Mouse (Mus musculus): ENCODE data around the gene Flrt1. TPM values are rescaled to one million over a fixed set of nuclear protein-coding genes. Genes with fewer than 3 reads are reported as not detected.
A peak's percentile ranks its signal among the peaks of the same experiment; 100 is the strongest.

Flrt1 gene
- polyA plus RNA-seq, 1 experiment from 2014 or later = 3.6 TPM

- Histone ChIP-seq H3K4me2 (ENCODE audit: low read length) (no peak overlapping the region), H3K9me3 (ENCODE audit: control insufficient read depth, low read length) (no peaks in the 10 kb centered on the region), H3K27me3 (replicated peaks; ENCODE audit: control insufficient read depth, insufficient read depth, low read length) (no peaks in the 10 kb centered on the region), H3K4me1 (replicated peaks; ENCODE audit: control insufficient read depth, insufficient read depth, low read length) (peaks cover 23% of the 10 kb centered on the region; the same call in 1 of the 2 replicates), H3K9ac (ENCODE audit: low read length) (no peak overlapping the region), H3K36me3 (ENCODE audit: control insufficient read depth, insufficient read depth, low read length) (no peaks in the 10 kb centered on the region), H3K27ac (ENCODE audit: low read depth) (no peak overlapping the region), H3K4me3 (ENCODE audit: low read depth, low read length) (no peak overlapping the region)
- ATAC-seq (replicated peaks; ENCODE audit: low FRiP score, low TSS enrichment, low read depth) = no peak
- DNase-seq (ENCODE audit: low spot score) = no peak
- 41% methylated on average over 14 of the region's 14 CpGs for WGBS
These were observed 8.0 kb upstream of the Flrt1 start for GRCm38 (mm10) chr19:7113574-7113973.

GRCm38 (mm10) chr19:7112628-7113027 is 7.1 kb upstream of the Flrt1 start:
- 56% methylated on average over 3 of the region's 3 CpGs for WGBS
- DNase-seq (ENCODE audit: low spot score) = no peak
- H3K27ac ChIP-seq (ENCODE audit: low read depth) = no peak overlapping the region
- H3K9ac ChIP-seq (ENCODE audit: low read length) = no peak overlapping the region
- ATAC-seq (replicated peaks; ENCODE audit: low FRiP score, low TSS enrichment, low read depth) = no peak
- no peaks in the 10 kb centered on the region for H3K27me3 ChIP-seq (replicated peaks; ENCODE audit: control insufficient read depth, insufficient read depth, low read length)
- no peaks in the 10 kb centered on the region for H3K9me3 ChIP-seq (ENCODE audit: control insufficient read depth, low read length)
- no peaks in the 10 kb centered on the region for H3K36me3 ChIP-seq (ENCODE audit: control insufficient read depth, insufficient read depth, low read length)
- H3K4me1 ChIP-seq (replicated peaks; ENCODE audit: control insufficient read depth, insufficient read depth, low read length) = peaks cover 23% of the 10 kb centered on the region; the same call in 1 of the 2 replicates
- H3K4me2 ChIP-seq (ENCODE audit: low read length) = no peak overlapping the region
- no peak overlapping the region for H3K4me3 ChIP-seq (ENCODE audit: low read depth, low read length)

DNA sequence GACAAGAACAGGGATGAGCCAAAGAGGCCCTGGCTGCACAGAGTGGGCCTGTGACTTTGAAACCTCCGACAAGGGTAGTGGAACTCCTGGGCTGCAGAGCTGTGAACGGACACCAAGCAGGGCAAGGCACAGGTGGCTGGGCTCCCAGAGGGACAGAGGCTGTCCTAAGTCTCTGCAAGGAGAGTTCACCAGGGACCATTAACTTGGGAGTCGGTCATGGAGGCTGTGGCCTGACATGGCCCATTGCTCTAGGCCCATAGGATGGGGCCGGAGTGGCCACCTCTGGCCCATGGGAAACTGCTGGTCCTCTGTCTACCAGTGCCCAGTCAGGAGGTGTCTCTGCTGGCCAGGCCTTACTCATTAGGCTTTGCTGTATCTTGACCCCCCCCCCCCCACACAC is 6.2 kb upstream of the Flrt1 start:
- H3K4me2 ChIP-seq (ENCODE audit: low read length) = no peak overlapping the region
- 91% methylated on average over 4 of the region's 4 CpGs for WGBS
- H3K4me3 ChIP-seq (ENCODE audit: low read depth, low read length) = no peak overlapping the region
- H3K4me1 ChIP-seq (replicated peaks; ENCODE audit: control insufficient read depth, insufficient read depth, low read length) = peaks cover 17% of the 10 kb centered on the region; the same call in 1 of the 2 replicates
- H3K36me3 ChIP-seq (ENCODE audit: control insufficient read depth, insufficient read depth, low read length) = no peaks in the 10 kb centered on the region
- DNase-seq (ENCODE audit: low spot score) (no peak), ATAC-seq (replicated peaks; ENCODE audit: low FRiP score, low TSS enrichment, low read depth) (no peak)
- no peak overlapping the region for H3K9ac ChIP-seq (ENCODE audit: low read length)
- no peak overlapping the region for H3K27ac ChIP-seq (ENCODE audit: low read depth)
- H3K9me3 ChIP-seq (ENCODE audit: control insufficient read depth, low read length) = no peaks in the 10 kb centered on the region
- no peaks in the 10 kb centered on the region for H3K27me3 ChIP-seq (replicated peaks; ENCODE audit: control insufficient read depth, insufficient read depth, low read length)

- H3K36me3 ChIP-seq (ENCODE audit: control insufficient read depth, insufficient read depth, low read length) = no peaks in the 10 kb centered on the region
- no peaks in the 10 kb centered on the region for H3K27me3 ChIP-seq (replicated peaks; ENCODE audit: control insufficient read depth, insufficient read depth, low read length)
- DNase-seq (ENCODE audit: low spot score) (no peak), ATAC-seq (replicated peaks; ENCODE audit: low FRiP score, low TSS enrichment, low read depth) (no peak)
- H3K9me3 ChIP-seq (ENCODE audit: control insufficient read depth, low read length) = no peaks in the 10 kb centered on the region
- no peak overlapping the region for H3K27ac ChIP-seq (ENCODE audit: low read depth)
- H3K4me1 ChIP-seq (replicated peaks; ENCODE audit: control insufficient read depth, insufficient read depth, low read length) = peaks cover 15% of the 10 kb centered on the region; the same call in 1 of the 2 replicates
- H3K9ac ChIP-seq (ENCODE audit: low read length) = no peak overlapping the region
- H3K4me3 ChIP-seq (ENCODE audit: low read depth, low read length) = no peak overlapping the region
- H3K4me2 ChIP-seq (ENCODE audit: low read length) = no peak overlapping the region
- 87% methylated on average over 6 of the region's 6 CpGs for WGBS
These were observed 5.8 kb upstream of the Flrt1 start for GRCm38 (mm10) chr19:7111309-7111708.

GRCm38 (mm10) chr19:7110875-7111274 is 5.3 kb upstream of the Flrt1 start:
- Histone ChIP-seq H3K4me1 (replicated peaks; ENCODE audit: control insufficient read depth, insufficient read depth, low read length) (peaks cover 15% of the 10 kb centered on the region; the same call in 1 of the 2 replicates), H3K27me3 (replicated peaks; ENCODE audit: control insufficient read depth, insufficient read depth, low read length) (no peaks in the 10 kb centered on the region), H3K36me3 (ENCODE audit: control insufficient read depth, insufficient read depth, low read length) (no peaks in the 10 kb centered on the region), H3K4me2 (ENCODE audit: low read length) (no peak overlapping the region), H3K9ac (ENCODE audit: low read length) (no peak overlapping the region), H3K27ac (ENCODE audit: low read depth) (no peak overlapping the region), H3K9me3 (ENCODE audit: control insufficient read depth, low read length) (no peaks in the 10 kb centered on the region), H3K4me3 (ENCODE audit: low read depth, low read length) (no peak overlapping the region)
- WGBS = 47% methylated on average over 6 of the region's 6 CpGs
- ATAC-seq (replicated peaks; ENCODE audit: low FRiP score, low TSS enrichment, low read depth) (no peak), DNase-seq (ENCODE audit: low spot score) (no peak)

GRCm38 (mm10) chr19:7110097-7110496 is 4.6 kb upstream of the Flrt1 start:
- H3K27me3 ChIP-seq (replicated peaks; ENCODE audit: control insufficient read depth, insufficient read depth, low read length) = no peaks in the 10 kb centered on the region
- DNase-seq (ENCODE audit: low spot score) = no peak
- H3K4me3 ChIP-seq (ENCODE audit: low read depth, low read length) = no peak overlapping the region
- no peak overlapping the region for H3K4me2 ChIP-seq (ENCODE audit: low read length)
- ATAC-seq (replicated peaks; ENCODE audit: low FRiP score, low TSS enrichment, low read depth) = no peak
- no peak overlapping the region for H3K27ac ChIP-seq (ENCODE audit: low read depth)
- H3K4me1 ChIP-seq (replicated peaks; ENCODE audit: control insufficient read depth, insufficient read depth, low read length) = peaks cover 15% of the 10 kb centered on the region; the same call in 1 of the 2 replicates
- H3K36me3 ChIP-seq (ENCODE audit: control insufficient read depth, insufficient read depth, low read length) = no peaks in the 10 kb centered on the region
- 0 out of 2 replicates have a peak overlapping the region, but pooled peaks have one; percentile 1 for H3K9ac ChIP-seq (ENCODE audit: low read length)
- no peaks in the 10 kb centered on the region for H3K9me3 ChIP-seq (ENCODE audit: control insufficient read depth, low read length)
- WGBS = 11% methylated on average over 5 of the region's 5 CpGs

DNA sequence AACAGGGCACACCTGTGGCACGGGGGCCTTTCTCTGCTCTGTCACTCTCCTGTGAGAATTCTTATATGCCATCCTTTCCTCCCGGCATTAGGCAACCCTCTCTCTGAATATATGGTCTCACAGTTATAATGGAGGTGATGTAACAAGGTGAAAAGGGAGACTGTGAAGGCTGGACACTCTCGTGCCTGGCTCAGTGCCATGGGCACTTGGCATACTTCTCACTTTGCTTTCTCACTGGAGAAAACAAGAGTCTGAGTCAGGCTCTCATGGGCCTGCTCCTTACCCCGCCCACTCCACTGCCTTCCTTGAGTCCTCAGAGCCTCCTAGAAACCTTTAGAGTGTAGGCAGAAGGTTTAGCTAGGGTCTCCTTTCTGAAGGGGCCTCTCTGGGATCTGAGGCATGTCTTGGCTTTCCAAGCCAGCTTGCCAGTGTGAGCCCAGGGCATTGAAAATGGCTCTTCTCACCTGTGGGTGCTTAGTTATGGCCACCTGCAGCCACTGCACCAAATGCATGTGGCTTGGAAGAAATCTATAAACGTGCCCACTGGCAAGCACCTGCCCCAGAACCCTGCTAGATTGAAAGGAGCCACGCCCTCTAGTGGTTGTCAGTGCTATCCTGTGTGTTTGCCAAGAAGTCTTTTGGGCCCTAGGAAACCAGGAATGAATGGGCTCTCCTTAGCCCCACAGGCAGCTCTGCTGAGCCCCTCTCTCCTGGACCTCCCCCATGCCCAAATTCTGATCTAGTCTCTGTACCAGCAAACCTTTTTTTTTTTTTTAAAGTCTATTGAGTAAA is 2.8 kb upstream of the Flrt1 start:
- ATAC-seq (replicated peaks; ENCODE audit: low FRiP score, low TSS enrichment, low read depth) (no peak), DNase-seq (ENCODE audit: low spot score) (no peak)
- Histone ChIP-seq H3K9me3 (ENCODE audit: control insufficient read depth, low read length) (no peaks in the 10 kb centered on the region), H3K4me2 (ENCODE audit: low read length) (no peak overlapping the region), H3K36me3 (ENCODE audit: control insufficient read depth, insufficient read depth, low read length) (no peaks in the 10 kb centered on the region), H3K4me3 (ENCODE audit: low read depth, low read length) (no peak overlapping the region), H3K9ac (ENCODE audit: low read length) (no peak overlapping the region), H3K4me1 (replicated peaks; ENCODE audit: control insufficient read depth, insufficient read depth, low read length) (peaks cover 23% of the 10 kb centered on the region), H3K27ac (ENCODE audit: low read depth) (no peak overlapping the region), H3K27me3 (replicated peaks; ENCODE audit: control insufficient read depth, insufficient read depth, low read length) (no peaks in the 10 kb centered on the region)
- 58% methylated on average over 6 of the region's 6 CpGs for WGBS

- peaks cover 29% of the 10 kb centered on the region for H3K4me1 ChIP-seq (replicated peaks; ENCODE audit: control insufficient read depth, insufficient read depth, low read length)
- H3K27ac ChIP-seq (ENCODE audit: low read depth) = no peak overlapping the region
- H3K36me3 ChIP-seq (ENCODE audit: control insufficient read depth, insufficient read depth, low read length) = no peaks in the 10 kb centered on the region
- H3K9ac ChIP-seq (ENCODE audit: low read length) = no peak overlapping the region
- ATAC-seq (replicated peaks; ENCODE audit: low FRiP score, low TSS enrichment, low read depth) = no peak
- WGBS = 72% methylated on average over 4 of the region's 4 CpGs
- H3K27me3 ChIP-seq (replicated peaks; ENCODE audit: control insufficient read depth, insufficient read depth, low read length) = no peaks in the 10 kb centered on the region
- H3K4me3 ChIP-seq (ENCODE audit: low read depth, low read length) = no peak overlapping the region
- no peak overlapping the region for H3K4me2 ChIP-seq (ENCODE audit: low read length)
- H3K9me3 ChIP-seq (ENCODE audit: control insufficient read depth, low read length) = no peaks in the 10 kb centered on the region
- no peak for DNase-seq (ENCODE audit: low spot score)
These were observed 1.6 kb upstream of the Flrt1 start for GRCm38 (mm10) chr19:7107174-7107573.

GRCm38 (mm10) chr19:7106566-7106965 is 1.0 kb upstream of the Flrt1 start:
- Histone ChIP-seq H3K9ac (ENCODE audit: low read length) (no peak overlapping the region), H3K4me2 (ENCODE audit: low read length) (no peak overlapping the region), H3K36me3 (ENCODE audit: control insufficient read depth, insufficient read depth, low read length) (no peaks in the 10 kb centered on the region), H3K9me3 (ENCODE audit: control insufficient read depth, low read length) (no peaks in the 10 kb centered on the region), H3K27ac (ENCODE audit: low read depth) (no peak overlapping the region), H3K4me3 (ENCODE audit: low read depth, low read length) (no peak overlapping the region), H3K27me3 (replicated peaks; ENCODE audit: control insufficient read depth, insufficient read depth, low read length) (no peaks in the 10 kb centered on the region), H3K4me1 (replicated peaks; ENCODE audit: control insufficient read depth, insufficient read depth, low read length) (peaks cover 29% of the 10 kb centered on the region)
- DNase-seq (ENCODE audit: low spot score) = no peak
- WGBS = 83% methylated on average over 2 of the region's 2 CpGs
- ATAC-seq (replicated peaks; ENCODE audit: low FRiP score, low TSS enrichment, low read depth) = no peak

All from intestine, embryonic 14.5 days (tissue).